Mouse (Mus musculus) bone marrow, adult 2 months (tissue): Measurements from ENCODE around the gene Dspp.

Experiments
- CTCF ChIP-seq: fragments of 200-500 bp; IDR thresholded peaks from 2 replicates; pipeline ENCODE4 v1.5.1; 2011; ENCODE audit warnings: low read length, control low read depth; ENCODE audit not compliant: control insufficient read depth, insufficient read depth
- POLR2A ChIP-seq: fragments of 200-500 bp; IDR thresholded peaks from 2 replicates; pipeline ENCODE4 v1.6.1; 2011; ENCODE audit warnings: low read depth, mild to moderate bottlenecking, control low read depth, low read length, borderline replicate concordance; ENCODE audit not compliant: control insufficient read depth

GRCm38 (mm10) chr5:104224750-104225149 is 54.2 kb downstream of the Dspp start:
- no peak for TF ChIP-seq CTCF
- TF ChIP-seq POLR2A = no peak
